Mouse (Mus musculus) brain, adult 2 months (tissue): ENCODE measurements around the gene Btbd16.

Experiments used
- DNase-seq: peaks from one replicate; pipeline ENCODE4 v3.0.0; 2011; ENCODE audit warnings: low read depth, low spot score

Btbd16 gene

DNA sequence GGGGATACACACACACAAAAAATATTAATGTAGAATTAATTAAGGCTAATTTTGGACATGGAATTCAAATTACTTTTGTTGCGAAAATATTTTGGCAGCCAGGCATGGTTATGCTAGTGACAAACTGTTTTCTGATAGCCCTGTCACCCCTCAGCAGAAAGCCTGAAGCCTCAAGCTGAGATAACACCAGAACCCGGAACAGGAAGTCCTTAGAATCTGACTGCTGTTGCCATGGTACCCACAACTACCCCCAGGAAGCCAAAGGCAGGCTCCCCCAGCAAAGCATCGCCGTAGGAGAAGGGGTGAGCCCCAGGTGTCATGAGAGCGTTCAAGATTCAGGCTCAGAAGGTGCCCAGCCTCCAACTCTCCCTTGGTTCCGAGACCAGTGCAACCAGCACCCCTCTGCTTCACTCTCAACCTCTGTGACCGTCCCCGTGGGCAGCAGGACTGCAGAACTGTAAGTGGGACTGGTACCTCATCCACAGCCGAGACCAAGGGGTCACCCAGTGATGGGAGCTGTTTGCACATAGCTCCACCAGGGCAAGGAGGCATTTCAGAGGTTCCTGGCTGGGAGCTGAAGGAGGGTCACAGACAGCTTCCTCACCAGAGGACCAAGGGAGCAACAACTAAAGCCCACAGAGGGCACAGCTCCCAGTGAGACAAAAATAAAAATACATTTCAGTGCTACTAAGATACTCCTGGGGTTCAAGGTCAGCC, at the start of gene Btbd16:
Btbd16 (plus strand) TSS at position 156 of the 717 bp plus-strand sequence.
- no peak for DNase-seq

DNA sequence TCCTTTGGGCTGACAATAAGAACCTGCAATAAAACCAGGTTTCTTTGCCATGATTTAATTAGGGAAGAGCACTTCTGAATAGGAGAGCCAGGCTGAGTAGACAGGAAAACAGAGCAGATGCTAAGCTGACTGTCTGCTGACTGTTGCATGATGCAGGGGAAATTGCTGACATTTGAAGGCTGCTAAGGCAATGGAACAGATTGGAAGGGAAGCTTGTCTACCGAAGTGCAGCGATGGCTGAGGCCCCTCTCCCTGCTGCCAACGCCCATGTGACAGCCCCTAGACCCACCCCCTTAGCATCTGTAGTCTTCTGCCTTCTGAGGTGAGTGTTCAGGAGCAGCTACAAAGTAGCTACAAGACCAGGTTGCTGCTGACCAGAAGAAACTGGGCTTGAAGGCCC, 47.7 kb upstream of the Btbd16 start:
- peak; percentile 87 for DNase-seq

DNA sequence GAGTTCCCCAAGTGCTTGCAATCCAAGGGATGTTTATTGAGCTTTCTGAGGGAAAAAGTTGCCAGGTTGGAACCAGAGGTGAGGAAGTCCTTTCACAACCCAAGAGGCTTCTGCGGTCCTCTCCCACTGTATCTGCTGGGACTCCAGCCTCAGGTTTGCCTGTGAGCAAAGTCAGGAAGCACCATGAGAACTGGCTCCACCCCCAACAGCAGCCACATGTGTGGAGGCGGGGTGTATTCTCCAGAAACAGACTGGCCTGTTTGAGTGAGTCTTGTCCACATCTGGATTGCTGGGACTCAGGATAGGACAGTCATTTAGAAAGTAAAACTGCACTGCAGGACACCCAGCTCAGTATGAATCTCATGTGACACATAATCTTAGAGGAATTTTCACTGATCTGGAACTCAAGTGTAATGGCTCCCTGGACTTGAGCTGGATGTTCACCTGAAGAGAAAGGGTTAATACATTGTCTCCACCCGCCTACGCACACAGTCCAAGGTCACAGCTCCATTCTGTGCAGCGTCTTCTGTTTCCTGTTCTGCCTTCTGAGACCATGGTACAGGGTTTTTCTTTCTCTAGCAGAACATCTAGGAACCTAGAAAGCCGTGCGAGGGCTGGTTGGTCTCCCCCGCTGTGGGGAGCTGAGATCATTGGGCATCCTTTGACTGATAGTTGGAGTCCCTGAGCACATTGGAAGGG, 47.0 kb upstream of the Btbd16 start:
- DNase-seq = no peak

GRCm38 (mm10) chr7:130727560-130727959, 46.3 kb upstream of the Btbd16 start:
- no peak for DNase-seq

DNA sequence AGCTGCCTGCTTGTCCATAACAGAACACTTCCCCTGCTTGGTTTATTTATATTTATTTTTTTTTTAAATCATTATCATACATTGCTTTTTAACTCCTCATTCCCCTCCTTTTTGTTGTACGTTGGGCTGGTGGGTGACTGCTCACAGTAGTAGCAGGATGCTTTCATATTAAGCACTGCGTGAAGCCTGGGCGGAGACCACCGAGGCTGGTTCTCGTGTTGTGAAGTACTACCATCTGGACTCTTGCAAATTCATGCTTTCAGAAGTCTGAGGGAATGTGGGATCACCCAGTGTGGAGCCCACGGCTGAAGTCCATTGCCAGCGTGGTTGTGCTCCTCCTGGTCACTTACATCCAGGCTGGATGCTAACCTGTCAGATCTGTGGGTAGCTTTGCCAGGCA, 42.1 kb upstream of the Btbd16 start:
- DNase-seq = no peak

GRCm38 (mm10) chr7:130732908-130733307, 41.0 kb upstream of the Btbd16 start:
- peak; percentile 63 for DNase-seq

- DNase-seq = no peak
Observed at GRCm38 (mm10) chr7:130733423-130733822, 40.4 kb upstream of the Btbd16 start.

GRCm38 (mm10) chr7:130734195-130734787, 39.6 kb upstream of the Btbd16 start:
- no peak for DNase-seq

- no peak for DNase-seq
Observed at GRCm38 (mm10) chr7:130741099-130741498, 32.8 kb upstream of the Btbd16 start.

- no peak for DNase-seq
Observed at GRCm38 (mm10) chr7:130743239-130744025, 30.4 kb upstream of the Btbd16 start.

DNA sequence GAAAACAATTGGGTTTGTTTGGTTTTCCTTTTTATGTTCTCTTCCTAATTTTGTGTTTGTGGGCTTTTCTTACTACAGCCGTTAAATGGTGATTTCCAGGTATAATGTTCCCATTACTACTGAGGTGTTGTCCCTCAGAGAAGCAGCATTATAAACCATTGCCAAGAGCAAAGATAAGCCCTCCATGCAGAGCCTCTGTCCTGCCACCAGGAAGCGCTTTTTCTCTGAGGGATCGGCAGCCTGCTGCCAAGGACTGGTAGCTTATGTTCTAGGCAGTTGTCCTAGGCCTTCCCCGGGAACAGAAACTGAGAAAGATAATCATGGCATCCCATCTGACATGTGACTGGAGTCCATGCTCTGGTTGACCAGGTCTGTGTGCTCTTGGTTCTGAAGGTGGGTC, 24.7 kb upstream of the Btbd16 start:
- no peak for DNase-seq

GRCm38 (mm10) chr7:130750752-130751490, 22.9 kb upstream of the Btbd16 start:
- DNase-seq = peak; percentile 58

GRCm38 (mm10) chr7:130751678-130752077, 22.2 kb upstream of the Btbd16 start:
- DNase-seq = no peak

DNA sequence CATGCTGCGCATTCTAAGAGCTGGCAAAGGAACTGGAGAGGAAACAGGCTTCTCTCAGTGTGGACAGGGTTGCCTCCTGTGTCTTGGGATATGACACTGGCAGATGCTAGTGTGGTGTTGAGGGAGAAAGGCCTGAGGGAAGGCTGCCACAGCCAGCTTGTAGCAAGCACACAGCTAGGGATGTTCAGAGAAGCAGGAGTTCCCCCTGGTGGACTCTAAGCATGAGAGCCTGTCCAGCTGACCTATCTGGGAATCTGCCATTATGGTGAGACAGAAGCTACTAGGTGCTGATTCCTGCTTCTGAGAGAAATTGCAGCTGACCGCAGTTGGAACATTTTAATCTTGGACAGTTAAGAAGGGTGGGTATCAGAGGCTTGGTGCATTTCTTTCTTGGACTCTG, 19.1 kb upstream of the Btbd16 start:
- DNase-seq = peak; percentile 89

GRCm38 (mm10) chr7:130756343-130756835, 17.5 kb upstream of the Btbd16 start:
- DNase-seq = no peak

- DNase-seq = no peak
Observed at GRCm38 (mm10) chr7:130757326-130757865, 16.5 kb upstream of the Btbd16 start.

DNA sequence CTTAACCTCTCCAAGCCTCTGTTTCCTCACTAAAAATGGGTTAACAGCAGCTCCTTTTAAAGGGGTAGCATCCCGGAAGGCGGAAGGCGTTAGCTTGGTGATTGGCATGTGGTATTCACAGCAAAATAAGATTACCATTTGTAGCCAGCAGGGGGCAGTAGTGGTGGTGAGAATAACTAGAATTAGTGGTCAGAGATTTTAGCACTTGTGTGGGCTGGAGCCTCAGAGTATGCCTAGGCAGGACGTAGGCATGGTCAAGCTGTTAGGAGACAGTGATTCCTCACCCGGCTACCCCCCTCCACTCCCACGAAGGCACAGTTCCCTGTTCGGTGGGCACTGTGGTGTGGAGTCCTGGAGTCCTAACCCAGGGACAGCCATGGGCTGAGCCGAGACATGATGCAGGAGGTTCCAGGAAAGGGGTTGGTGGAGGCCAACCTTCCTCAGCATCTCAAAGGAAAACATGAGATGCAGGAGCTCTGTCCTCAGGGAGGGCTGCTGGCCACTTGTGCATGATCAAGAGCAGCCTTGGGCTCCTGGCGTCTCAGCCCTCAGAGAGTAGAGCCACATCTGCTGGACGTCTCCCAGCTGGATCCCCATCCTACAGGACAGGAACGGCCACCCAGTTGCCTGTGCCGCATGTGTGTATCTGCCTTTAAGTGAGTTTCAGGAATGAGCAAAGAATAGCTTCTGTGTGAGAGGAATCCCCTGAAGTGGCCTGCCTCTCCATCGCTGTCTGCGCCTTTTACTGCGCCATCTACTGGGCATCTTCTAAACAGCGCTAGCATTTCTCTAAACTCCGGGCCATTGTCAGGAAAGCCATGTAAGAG, 11.6 kb upstream of the Btbd16 start:
- peak; percentile 91 for DNase-seq

DNA sequence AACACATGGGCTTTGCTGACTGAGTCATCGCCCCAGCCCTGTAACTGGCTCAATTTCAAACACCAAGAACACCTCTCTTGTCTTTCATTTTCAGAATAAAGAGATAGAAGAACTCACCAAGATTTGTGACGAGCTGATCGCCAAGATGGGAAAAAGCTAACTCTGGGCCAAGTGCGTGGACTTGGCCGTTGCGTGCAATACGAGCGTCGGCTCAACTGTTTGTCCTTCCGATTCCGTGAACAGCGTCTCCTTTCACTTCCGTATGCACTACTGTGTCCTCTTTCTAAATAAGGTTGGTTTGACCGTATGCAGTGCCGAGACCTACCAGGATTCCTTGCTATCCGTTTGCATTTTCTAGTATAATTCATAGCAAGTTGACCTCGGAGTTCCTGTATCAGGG, 9.7 kb upstream of the Btbd16 start:
- DNase-seq = no peak

DNA sequence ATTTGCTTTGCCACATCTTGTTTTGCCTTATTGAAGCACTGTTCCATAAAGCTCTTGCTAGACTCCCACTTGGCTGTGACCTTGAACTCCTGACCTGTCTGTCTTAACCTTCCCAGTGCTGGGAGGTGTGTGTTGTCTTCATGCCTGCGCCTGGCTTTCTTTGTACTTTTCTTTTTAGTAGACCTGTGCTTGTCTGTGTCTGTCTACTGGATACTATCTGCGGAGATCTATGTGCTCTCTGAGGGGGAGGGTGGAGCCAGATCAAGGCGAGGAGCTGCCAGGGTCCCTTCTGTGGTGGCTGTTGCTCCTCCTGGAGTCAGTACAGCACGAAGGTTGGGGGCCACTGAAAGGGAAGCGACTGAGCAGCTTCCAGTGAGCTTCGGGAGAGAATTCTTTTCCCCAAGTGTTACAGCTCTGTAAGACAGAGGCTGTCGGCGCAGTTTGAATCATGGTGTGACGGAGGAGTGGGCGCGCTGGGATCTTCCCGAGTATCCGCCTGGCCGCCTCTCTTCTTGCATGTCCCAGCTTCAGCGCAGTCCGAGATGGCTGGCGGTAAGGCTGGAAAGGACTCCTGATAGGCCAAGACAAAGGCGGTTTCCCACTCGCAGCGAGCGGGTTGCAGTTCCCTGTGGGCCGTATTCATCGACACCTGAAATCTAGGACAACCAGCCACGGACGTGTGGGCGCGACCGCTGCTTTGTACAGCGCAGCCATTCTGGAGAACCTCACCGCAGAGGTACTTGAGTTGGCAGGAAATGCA, 7.3 kb upstream of the Btbd16 start:
- DNase-seq = peak; percentile 39
